ENCODE assay signal across 9 mouse cellular contexts in genomic region chr15:99771004-99771500, GRCm38 (mm10). TPM values are rescaled to one million over a fixed set of nuclear protein-coding genes. Genes with fewer than 3 reads are reported as not detected.
DNase-seq lines count a peak whose midpoint lies in the region; ATAC-seq and TF ChIP-seq lines count a peak whose summit lies in the region.
"Had no signal": no experiment of that assay in that cellular context is flagged by ENCODE, and none has a peak within 500 bp of the region (broad histone marks: within the 10 kb centered on the region; RNA-seq: fewer than 3 reads in every experiment).

No protein-coding gene starts in this region.

- no peaks in the 10 kb centered on the region for H3K36me3 ChIP-seq in heart, embryonic 15.5 days
- no peaks in the 10 kb centered on the region for H3K36me3 ChIP-seq in ES-E14 (ENCODE audit: control insufficient read depth, insufficient read depth, low read length, poor library complexity, severe bottlenecking)
- H3K36me3 ChIP-seq in hindbrain, embryonic 10.5 days: peaks cover 9% of the 10 kb centered on the region
- H3K36me3 ChIP-seq in macrophage (ENCODE audit: inconsistent target): no peaks in the 10 kb centered on the region

- peak overlapping the region; percentile 86 for H3K27ac ChIP-seq in heart, embryonic 15.5 days
- no peak overlapping the region for H3K27ac ChIP-seq in ES-E14 (ENCODE audit: insufficient read depth, low read depth, low read length, poor library complexity, severe bottlenecking)
- H3K27ac ChIP-seq in hindbrain, embryonic 10.5 days: peak overlapping the region; percentile 97
- peak overlapping the region; percentile 62; the same call in 1 of the 2 replicates for H3K27ac ChIP-seq in macrophage

- DNase-seq in heart, postnatal 36 days: no peak
- no peak for DNase-seq in ES-E14 (ENCODE audit: low read depth, low spot score)
- DNase-seq in hindbrain, embryonic 10.5 days (ENCODE audit: low spot score): no peak
- no peak for DNase-seq in left cerebral cortex, adult 8-10 months (ENCODE audit: low spot score in 2 of 2)
- DNase-seq in cerebellum, postnatal 4 days (ENCODE audit: low spot score in 2 of 2): no peak

- peaks cover 12% of the 10 kb centered on the region for H3K4me1 ChIP-seq in heart, embryonic 15.5 days (replicated peaks)
- peaks cover 2% of the 10 kb centered on the region in 2 experiments; a peak in 2 of 4 replicates for H3K4me1 ChIP-seq in ES-E14 (ENCODE audit: control insufficient read depth in 2 of 2, insufficient read depth in 2 of 2, low read length in 2 of 2, poor library complexity in 1 of 2)
- peaks cover 33% of the 10 kb centered on the region for H3K4me1 ChIP-seq in hindbrain, embryonic 10.5 days (replicated peaks)

- peaks cover 51% of the 10 kb centered on the region for H3K79me2 ChIP-seq in macrophage (ENCODE audit: inconsistent target)

- H3K9ac ChIP-seq in heart, embryonic 15.5 days: peak overlapping the region; percentile 79
- peak overlapping the region; percentile 97 for H3K9ac ChIP-seq in ES-E14 (ENCODE audit: insufficient read depth, low read depth, low read length, poor library complexity, severe bottlenecking)

- H3K27me3 ChIP-seq in heart, embryonic 15.5 days: no peaks in the 10 kb centered on the region
- no peaks in the 10 kb centered on the region for H3K27me3 ChIP-seq in hindbrain, embryonic 10.5 days (ENCODE audit: insufficient read depth, poor library complexity, severe bottlenecking)

- intact Hi-C loops in heart, postnatal 36 days (cut with DNase I): loop anchor here (10.0 kb wide), 1 partner anchor 276 kb away; no protein-coding TSS in a partner anchor

- H3K4me2 ChIP-seq in heart, embryonic 15.5 days: peak overlapping the region; percentile 91

- WGBS in heart, embryonic 15.5 days: 10% methylated on average over 5 of the region's 5 CpGs
- WGBS in hindbrain, embryonic 10.5 days: 34% methylated on average over 5 of the region's 5 CpGs
- 37% methylated on average over 5 of the region's 5 CpGs for WGBS in macrophage (ENCODE audit: missing documents)

- in situ Hi-C loops in ES-E14 (cut with MboI; ENCODE audit: low sequenced_read_pairs in 2 of 2, unreplicated experiment in 2 of 2): no loop called here

- H3K4me3 ChIP-seq in heart, embryonic 15.5 days: peak overlapping the region; percentile 85
- peak overlapping the region; percentile 98 to 100 for H3K4me3 ChIP-seq in ES-E14 (ENCODE audit: insufficient read depth in 1 of 2, low read depth in 1 of 2, low read length in 2 of 2, poor library complexity in 1 of 2, severe bottlenecking in 1 of 2)
- H3K4me3 ChIP-seq in hindbrain, embryonic 10.5 days: peak overlapping the region; percentile 90
- peak overlapping the region; percentile 67 for H3K4me3 ChIP-seq in macrophage (ENCODE audit: inconsistent target)

- no peaks in the 10 kb centered on the region for H3K9me3 ChIP-seq in heart, embryonic 15.5 days (replicated peaks)
- no peaks in the 10 kb centered on the region for H3K9me3 ChIP-seq in ES-E14 (ENCODE audit: control insufficient read depth, insufficient read depth, low read depth, low read length)
- H3K9me3 ChIP-seq in hindbrain, embryonic 10.5 days: no peaks in the 10 kb centered on the region

- ATAC-seq in heart, embryonic 15.5 days (replicated peaks; ENCODE audit: insufficient number of reproducible peaks, insufficient read depth, low FRiP score, low read depth): no peak
- no peak for ATAC-seq in inflammation-experienced regulatory T-cells, adult 6 months

TF ChIP-seq in ES-E14, 5 proteins besides CTCF, POLR2A, EP300 and RAD21:
- TF ChIP-seq MAFK (IDR thresholded peaks at IDR 0.05; ENCODE audit: insufficient read depth, low read depth, low read length): no peak
- TF ChIP-seq ZNF384 (IDR thresholded peaks at IDR 0.05; ENCODE audit: low read depth, low read length): no peak
- no peak for TF ChIP-seq HCFC1 (IDR thresholded peaks at IDR 0.05; ENCODE audit: borderline replicate concordance, insufficient read depth, low read length)
TF ChIP-seq in ES-E14: peak in this region for 0.

RNA-seq across cellular contexts. Expression of gene Cers5, which starts 1.6 kb away (rescaled TPM):
- polyA plus RNA-seq in heart, embryonic 15.5 days (2015; fragmentation: Nextera tagmentation; extraction: Ambion mirVana): 47.6 and 51.1 TPM in 2 replicates
- total RNA-seq in heart, postnatal 36 days (2021): 10 to 100 TPM; 17.6 to 18.0 TPM
- total RNA-seq in ES-E14 (2012; rRNA removed): 107 and 126 TPM in 2 replicates
- 59.1 and 61.3 TPM in 2 replicates for polyA plus RNA-seq in hindbrain, embryonic 10.5 days (2016; fragmentation: Nextera tagmentation; extraction: Ambion mirVana)
- 10 to 100 TPM; 11.1 to 77.2 (median 45.3) TPM for total RNA-seq in macrophage (2018; cell fraction: chromatin; rRNA removed)
- total RNA-seq in macrophage (2018; cell fraction: cytosol; rRNA removed): 10 to 100 TPM; 20.4 to 46.7 (median 31.2) TPM
- total RNA-seq in macrophage (2018; cell fraction: nucleus; rRNA removed): 10 to 100 TPM; 12.9 to 83.5 (median 40.7) TPM
- 30.6 to 52.5 TPM (median 40.5 TPM) in 3 replicates for polyA plus RNA-seq in macrophage (2018)
- total RNA-seq in left cerebral cortex, adult 8-10 months (2022): 10 to 100 TPM; 31.1 to 37.2 (median 33.9) TPM
- polyA plus RNA-seq in inflammation-experienced regulatory T-cells, adult 6 months (2017; shearing (Covaris generic)): 10 to 100 TPM; 49.5 to 66.7 (median 56.5) TPM

RNA-seq across cellular contexts. Expression of gene Cox14, which starts 45.6 kb away (rescaled TPM):
- polyA plus RNA-seq in heart, embryonic 15.5 days (2015; fragmentation: Nextera tagmentation; extraction: Ambion mirVana): 185 and 187 TPM in 2 replicates
- total RNA-seq in heart, postnatal 36 days (2021): 100 to 1,000 TPM; 218 to 222 TPM
- total RNA-seq in ES-E14 (2012; rRNA removed): 68.8 and 86.6 TPM in 2 replicates
- 152 and 174 TPM in 2 replicates for polyA plus RNA-seq in hindbrain, embryonic 10.5 days (2016; fragmentation: Nextera tagmentation; extraction: Ambion mirVana)
- 10 to 100 TPM in 15 of 26 experiments, 1 to 10 TPM in 11; 2.7 to 27.5 (median 11.6) TPM for total RNA-seq in macrophage (2018; cell fraction: chromatin; rRNA removed)
- total RNA-seq in macrophage (2018; cell fraction: cytosol; rRNA removed): 100 to 1,000 TPM in 1 of 26 experiments, 10 to 100 TPM in 25; 64.4 to 103 (median 83.6) TPM
- total RNA-seq in macrophage (2018; cell fraction: nucleus; rRNA removed): 10 to 100 TPM in 25 of 26 experiments, 1 to 10 TPM in 1; 6.7 to 53.7 (median 28.3) TPM
- polyA plus RNA-seq in macrophage (2018): 18.4 to 95.0 TPM (median 69.0 TPM) in 3 replicates
- total RNA-seq in left cerebral cortex, adult 8-10 months (2022): 100 to 1,000 TPM; 113 to 131 (median 118) TPM
- polyA plus RNA-seq in inflammation-experienced regulatory T-cells, adult 6 months (2017; shearing (Covaris generic)): 100 to 1,000 TPM; 133 to 168 (median 166) TPM

RNA-seq across cellular contexts. Expression of gene Gpd1, which starts 53.7 kb away (rescaled TPM):
- 1.6 and 2.2 TPM in 2 replicates for polyA plus RNA-seq in heart, embryonic 15.5 days (2015; fragmentation: Nextera tagmentation; extraction: Ambion mirVana)
- 10 to 100 TPM; 61.0 to 62.5 TPM for total RNA-seq in heart, postnatal 36 days (2021)
- total RNA-seq in ES-E14 (2012; rRNA removed): 0.85 and 1.1 TPM in 2 replicates
- polyA plus RNA-seq in hindbrain, embryonic 10.5 days (2016; fragmentation: Nextera tagmentation; extraction: Ambion mirVana): 0.54 and 0.78 TPM in 2 replicates
- total RNA-seq in macrophage (2018; cell fraction: chromatin; rRNA removed): 1 to 10 TPM in 4 of 26 experiments, under 1 TPM in 16, not detected in 6; 0.31 to 1.8 (median 0.71) TPM
- 1 to 10 TPM in 2 of 26 experiments, under 1 TPM in 24; 0.14 to 1.3 (median 0.45) TPM for total RNA-seq in macrophage (2018; cell fraction: cytosol; rRNA removed)
- 1 to 10 TPM in 6 of 26 experiments, under 1 TPM in 18, not detected in 2; 0.20 to 2.4 (median 0.64) TPM for total RNA-seq in macrophage (2018; cell fraction: nucleus; rRNA removed)
- 1.3 to 1.9 TPM (median 1.5 TPM) in 3 replicates for polyA plus RNA-seq in macrophage (2018)
- total RNA-seq in left cerebral cortex, adult 8-10 months (2022): 10 to 100 TPM; 72.7 to 86.4 (median 80.4) TPM
- polyA plus RNA-seq in inflammation-experienced regulatory T-cells, adult 6 months (2017; shearing (Covaris generic)): under 1 TPM in 2 of 3 experiments, not detected in 1; 0.24 to 0.39 TPM
- total RNA-seq: neutrophil, adult 5-6 weeks had no signal
